Mouse (Mus musculus): ENCODE results near the gene Shmt2.

The Shmt2 gene

GRCm38 (mm10) chr10:127534036-127534928, 12.0 kb upstream of the Shmt2 start, which contains the start of gene Nxph4:
Gene Nxph4, minus strand, starts transcription at chr10:127534559.
- in situ Hi-C loops (cut with MseI, MboI), result no loop called here

GRCm38 (mm10) chr10:127531548-127531947, 9.3 kb upstream of the Shmt2 start:
- in situ Hi-C loops (cut with MseI, MboI), result no loop called here

GRCm38 (mm10) chr10:127530945-127531344, 8.7 kb upstream of the Shmt2 start:
- in situ Hi-C loops (cut with MseI, MboI), result no loop called here

DNA sequence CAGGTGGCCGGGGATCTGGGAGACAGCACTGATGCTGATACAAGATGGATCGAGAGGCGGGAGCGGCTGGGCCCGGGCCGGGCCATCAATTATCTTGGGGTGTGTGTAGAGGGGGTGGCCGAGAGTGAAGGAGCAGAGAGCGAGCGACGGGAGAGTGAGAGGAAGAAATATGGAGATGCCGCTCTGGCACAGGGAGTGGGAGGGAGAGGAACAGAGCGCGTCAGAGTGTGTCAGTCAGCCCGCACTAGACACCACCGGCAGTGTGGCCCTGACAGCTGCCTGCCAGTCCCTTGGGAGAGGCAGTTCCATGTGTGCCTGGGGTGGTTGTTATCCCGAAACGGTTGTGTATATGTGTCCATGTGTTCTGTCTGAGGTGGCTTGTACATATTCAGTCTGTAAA, 5.2 kb upstream of the Shmt2 start:
- in situ Hi-C loops (cut with MseI, MboI), result no loop called here

DNA sequence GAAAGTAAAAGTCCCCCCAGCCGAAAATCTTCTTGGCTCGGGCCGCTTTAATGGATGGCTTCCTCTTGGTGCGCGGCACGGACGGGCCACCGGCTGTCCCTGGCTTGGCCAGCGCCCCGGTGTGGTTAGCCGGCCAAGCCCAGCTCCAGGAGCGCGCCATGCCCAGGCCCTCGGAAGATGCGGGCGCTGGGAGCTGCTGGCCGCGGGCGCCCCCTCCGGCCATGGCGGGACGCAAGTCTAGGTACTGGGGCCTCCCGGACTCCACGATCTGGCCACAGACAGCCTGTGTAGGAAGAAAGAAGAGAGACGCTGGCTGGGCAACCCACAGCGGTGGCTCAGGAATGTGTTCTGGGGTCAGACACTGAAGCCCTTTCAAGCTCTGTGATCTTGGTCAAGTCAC, 4.4 kb upstream of the Shmt2 start:
- in situ Hi-C loops (cut with MseI, MboI), result no loop called here

DNA sequence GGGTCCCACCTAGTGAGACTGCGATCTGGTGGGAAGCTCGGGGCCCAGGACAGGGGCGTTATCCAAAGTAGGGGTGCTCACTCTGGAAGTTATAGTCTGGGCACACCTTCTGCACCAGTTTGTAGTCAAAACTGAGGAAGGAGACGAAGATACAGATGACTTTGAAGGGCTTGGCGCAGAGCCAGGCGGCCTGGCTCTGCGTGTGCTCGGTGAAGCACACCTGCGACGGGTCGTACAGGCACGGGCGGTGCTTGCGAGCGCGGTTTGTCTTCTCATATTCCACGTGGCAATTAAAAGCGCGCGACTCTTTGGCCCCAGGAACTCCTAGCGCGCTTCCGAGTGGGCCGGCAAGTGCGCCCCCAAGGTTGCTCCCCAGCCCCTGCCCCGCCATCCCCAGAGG, 3.8 kb upstream of the Shmt2 start:
- in situ Hi-C loops (cut with MseI, MboI), result no loop called here

GRCm38 (mm10) chr10:127524646-127525255, 2.5 kb upstream of the Shmt2 start:
- in situ Hi-C loops (cut with MseI, MboI), result no loop called here

GRCm38 (mm10) chr10:127521611-127522080, 598 bp downstream of the Shmt2 start:
- in situ Hi-C loops (cut with MseI, MboI), result no loop called here

GRCm38 (mm10) chr10:127520714-127521357, 1.4 kb downstream of the Shmt2 start:
- in situ Hi-C loops (cut with MseI, MboI), result no loop called here

- in situ Hi-C loops (cut with MseI, MboI), result no loop called here
These were observed 2.1 kb downstream of the Shmt2 start for GRCm38 (mm10) chr10:127519903-127520713.

GRCm38 (mm10) chr10:127519041-127519701, 3.1 kb downstream of the Shmt2 start:
- in situ Hi-C loops (cut with MseI, MboI), result no loop called here

GRCm38 (mm10) chr10:127517941-127518340, 4.3 kb downstream of the Shmt2 start:
- in situ Hi-C loops (cut with MseI, MboI), result no loop called here

DNA sequence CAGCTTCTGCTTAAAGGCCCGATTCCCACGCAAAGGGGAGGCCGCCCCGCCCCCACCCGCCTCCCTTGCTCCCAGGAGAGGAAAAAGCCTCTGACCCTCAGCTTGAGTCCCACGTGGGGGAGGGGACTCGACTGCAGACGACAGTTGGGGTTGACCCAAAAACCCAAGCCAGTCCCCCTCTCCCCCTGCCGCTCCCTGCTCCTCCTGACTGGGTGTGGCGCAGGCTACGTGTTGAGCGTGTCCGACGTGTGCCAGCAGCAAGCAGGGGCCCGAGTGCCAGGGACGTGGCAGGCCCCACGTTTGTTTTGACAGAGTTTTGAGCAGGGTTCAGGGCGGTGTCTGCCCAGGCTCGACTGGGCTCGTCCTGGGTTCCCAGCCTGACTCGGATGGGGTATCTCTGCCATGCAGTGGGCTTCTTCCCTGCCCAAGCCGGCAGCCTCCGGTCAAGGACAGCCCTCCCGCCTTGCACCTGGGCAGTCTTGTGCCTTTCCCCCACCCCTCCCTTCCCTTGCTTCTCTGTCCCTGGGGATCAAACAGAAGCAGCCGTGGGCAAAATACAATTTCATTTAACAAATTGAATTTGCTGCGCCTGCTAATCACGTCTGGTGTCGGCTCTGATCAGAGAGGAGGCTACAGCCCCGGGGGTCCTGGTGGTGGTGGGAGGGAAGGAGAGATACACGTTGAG, 5.5 kb downstream of the Shmt2 start:
- in situ Hi-C loops (cut with MseI, MboI), result no loop called here

DNA sequence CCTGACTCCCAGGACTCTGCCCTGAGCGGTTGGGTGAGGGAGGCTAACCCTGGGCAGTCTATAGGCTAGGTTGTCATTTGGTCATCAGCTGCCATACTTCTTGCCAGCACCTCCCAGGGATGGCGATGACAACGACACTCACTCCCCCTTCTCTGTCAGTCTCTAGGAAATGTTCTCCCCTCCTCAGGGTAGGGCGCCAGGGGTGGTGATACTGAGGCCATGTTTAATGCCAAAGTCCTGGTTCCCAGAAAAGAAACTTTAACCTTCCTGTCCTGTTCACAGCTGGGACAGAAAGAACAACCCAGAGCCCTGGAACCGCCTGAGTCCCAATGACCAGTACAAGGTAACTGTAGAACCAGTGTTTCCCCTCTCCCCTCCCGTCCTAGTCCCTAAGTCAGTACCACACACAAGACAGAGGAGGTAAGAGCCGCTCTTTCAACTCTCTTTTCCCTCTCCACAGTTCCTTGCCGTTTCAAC, 6.2 kb downstream of the Shmt2 start:
- in situ Hi-C loops (cut with MseI, MboI), result no loop called here

DNA sequence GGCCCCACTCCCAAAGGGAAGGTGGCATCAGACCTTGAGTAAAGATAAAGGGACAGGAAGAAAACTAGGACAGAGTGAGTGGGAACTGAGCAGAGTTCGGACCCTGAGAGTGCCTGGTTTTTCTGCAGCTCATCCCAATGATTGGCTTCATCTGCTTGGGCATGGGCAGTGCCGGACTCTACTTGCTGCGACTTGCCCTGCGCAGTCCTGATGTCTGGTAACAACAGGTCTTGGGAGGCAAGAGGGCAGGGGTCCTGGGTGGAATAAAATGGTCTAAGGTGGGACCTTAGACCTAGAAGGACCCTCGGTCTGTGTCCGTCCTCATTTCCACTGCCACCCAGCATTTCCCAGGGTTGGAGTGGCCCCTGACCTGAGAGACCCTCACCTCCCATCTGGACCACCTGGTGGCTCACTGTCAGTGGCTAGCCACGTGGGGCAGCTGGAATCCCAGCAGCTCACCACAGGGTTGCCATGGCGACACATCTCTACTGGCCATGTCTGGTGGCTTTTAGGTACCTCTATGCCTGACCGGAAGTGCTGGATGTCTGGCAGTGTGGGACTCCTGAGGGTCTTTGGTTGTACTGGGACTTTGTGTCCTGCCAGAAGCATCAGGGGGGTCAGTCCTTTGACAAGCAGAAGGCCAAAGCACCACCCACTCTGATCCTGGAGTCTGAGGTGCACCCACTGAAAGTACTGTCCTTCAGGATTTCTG, 6.8 kb downstream of the Shmt2 start:
- in situ Hi-C loops (cut with MseI, MboI), result no loop called here

DNA sequence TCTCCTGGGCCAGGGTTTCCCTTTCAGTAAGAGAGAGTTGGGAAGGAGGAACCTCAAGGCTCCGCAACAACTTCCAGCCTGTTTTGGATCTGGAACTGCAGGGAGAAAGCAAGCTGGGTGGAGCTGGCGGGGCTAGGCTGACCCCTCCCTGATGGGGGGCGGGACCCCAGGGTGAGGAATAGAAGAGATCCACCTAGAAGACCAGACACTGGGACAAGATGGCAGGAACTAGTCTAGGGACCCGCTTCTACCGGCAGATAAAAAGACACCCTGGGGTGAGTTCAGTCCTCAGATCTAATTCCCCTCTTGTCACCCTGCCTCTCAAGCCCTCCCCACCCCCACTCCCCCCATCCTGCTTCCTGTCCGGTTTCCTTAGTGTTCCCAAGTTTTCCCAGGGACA, 7.5 kb downstream of the Shmt2 start, which contains the start of gene Ndufa4l2:
TSS of gene Ndufa4l2 (plus strand) at position 204 of the 400 bp plus-strand sequence.
- in situ Hi-C loops (cut with MseI, MboI), result no loop called here

DNA sequence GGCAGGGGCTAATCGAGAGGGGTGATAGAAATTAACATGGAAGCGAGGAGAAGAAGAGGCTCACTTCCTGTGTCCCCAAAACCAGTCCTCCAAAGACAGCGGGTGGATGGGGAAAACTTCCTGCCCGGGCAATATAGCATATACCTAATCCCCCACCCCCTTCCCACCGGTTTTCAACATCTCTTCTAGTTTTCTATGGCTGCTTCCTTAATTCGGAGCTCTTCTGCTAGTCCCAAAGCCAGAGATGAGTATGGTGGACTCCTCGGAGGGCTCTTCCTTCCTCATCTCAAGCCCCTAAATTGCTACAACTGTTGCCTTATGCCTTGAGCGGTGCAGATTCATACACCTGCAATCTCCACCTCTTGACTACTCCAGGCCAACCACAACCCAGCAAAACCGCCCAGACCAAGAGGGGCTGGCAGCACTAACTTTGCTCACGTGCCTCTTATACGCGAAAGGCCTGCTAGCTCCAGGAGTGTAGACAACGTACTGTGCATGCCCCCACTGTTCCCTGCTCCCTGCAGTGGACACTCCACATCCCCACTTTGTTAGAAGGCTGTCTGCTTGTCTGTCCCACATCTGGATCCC, 8.0 kb downstream of the Shmt2 start:
- in situ Hi-C loops (cut with MseI, MboI), result no loop called here

- in situ Hi-C loops (cut with MseI, MboI), result no loop called here
These were observed 8.6 kb downstream of the Shmt2 start for GRCm38 (mm10) chr10:127513501-127514091.

GRCm38 (mm10) chr10:127512813-127513212, 9.4 kb downstream of the Shmt2 start:
- in situ Hi-C loops (cut with MseI, MboI), result no loop called here

Measured in mouse trophoblast stem cell (cell line).